Mouse (Mus musculus): ENCODE measurements around the gene Cdk18.
"Not testable (repeated sequence)": the region's sequence is repeated elsewhere in the genome, so short reads cannot be mapped to it uniquely, and the experiment has no call there.

Gene Cdk18

GRCm38 (mm10) chr1:132139416-132139864 is at the start of gene Cdk18:
TSS of gene Cdk18 (minus strand) at chr1:132139684.
- peak; percentile 68 to 70 for DNase-seq (ENCODE audit: low spot score in 2 of 2)

GRCm38 (mm10) chr1:132189231-132189630 is 49.7 kb upstream of the Cdk18 start:
- DNase-seq (ENCODE audit: low spot score in 2 of 2): no peak

- no peak for DNase-seq (ENCODE audit: low spot score in 2 of 2)
These were observed 49.1 kb upstream of the Cdk18 start for GRCm38 (mm10) chr1:132188442-132189066.

- no peak for DNase-seq (ENCODE audit: low spot score in 2 of 2)
These were observed 46.8 kb upstream of the Cdk18 start for GRCm38 (mm10) chr1:132186303-132186702.

GRCm38 (mm10) chr1:132171619-132172018 is 32.1 kb upstream of the Cdk18 start:
- DNase-seq (ENCODE audit: low spot score in 2 of 2): no peak

GRCm38 (mm10) chr1:132170698-132171097 is 31.2 kb upstream of the Cdk18 start:
- no peak for DNase-seq (ENCODE audit: low spot score in 2 of 2)

GRCm38 (mm10) chr1:132168115-132168767 is 28.8 kb upstream of the Cdk18 start:
- no peak for DNase-seq (ENCODE audit: low spot score in 2 of 2)

- no peak for DNase-seq (ENCODE audit: low spot score in 2 of 2)
These were observed 26.4 kb upstream of the Cdk18 start for GRCm38 (mm10) chr1:132165859-132166258.

GRCm38 (mm10) chr1:132164780-132165518 is 25.5 kb upstream of the Cdk18 start:
- DNase-seq (ENCODE audit: low spot score in 2 of 2): no peak

- not testable (repeated sequence) for DNase-seq (ENCODE audit: low spot score in 2 of 2)
These were observed 23.1 kb upstream of the Cdk18 start for GRCm38 (mm10) chr1:132162618-132163017.

GRCm38 (mm10) chr1:132161211-132161880 is 21.9 kb upstream of the Cdk18 start:
- DNase-seq (ENCODE audit: low spot score in 2 of 2): no peak

- DNase-seq (ENCODE audit: low spot score in 2 of 2): no peak
These were observed 20.2 kb upstream of the Cdk18 start for GRCm38 (mm10) chr1:132159681-132160080.

- DNase-seq (ENCODE audit: low spot score in 2 of 2): no peak
These were observed 19.3 kb upstream of the Cdk18 start for GRCm38 (mm10) chr1:132158741-132159140.

GRCm38 (mm10) chr1:132157808-132158207 is 18.3 kb upstream of the Cdk18 start:
- no peak for DNase-seq (ENCODE audit: low spot score in 2 of 2)

GRCm38 (mm10) chr1:132157016-132157781 is 17.7 kb upstream of the Cdk18 start:
- peak; percentile 71 to 83 for DNase-seq (ENCODE audit: low spot score in 2 of 2)

- DNase-seq (ENCODE audit: low spot score in 2 of 2): peak; percentile 39 to 66
These were observed 16.3 kb upstream of the Cdk18 start for GRCm38 (mm10) chr1:132155737-132156136.

- DNase-seq (ENCODE audit: low spot score in 2 of 2): no peak
These were observed 14.2 kb upstream of the Cdk18 start for GRCm38 (mm10) chr1:132153691-132154090.

- no peak for DNase-seq (ENCODE audit: low spot score in 2 of 2)
These were observed 13.7 kb upstream of the Cdk18 start for GRCm38 (mm10) chr1:132153086-132153690.

- no peak for DNase-seq (ENCODE audit: low spot score in 2 of 2)
These were observed 12.4 kb upstream of the Cdk18 start for GRCm38 (mm10) chr1:132151908-132152307.

GRCm38 (mm10) chr1:132150817-132151601 is 11.5 kb upstream of the Cdk18 start:
- DNase-seq (ENCODE audit: low spot score in 2 of 2): no peak

All from urinary bladder, adult 18-20 months (tissue).